Mouse (Mus musculus): ENCODE results near the gene Mllt3. TPM values are rescaled to one million over a fixed set of nuclear protein-coding genes. Genes with fewer than 3 reads are reported as not detected.
"Not testable (repeated sequence)": the region's sequence is repeated elsewhere in the genome, so short reads cannot be mapped to it uniquely, and the experiment has no call there.

Mllt3 gene
- polyA plus RNA-seq, 1 experiment from 2014 or later: 73.2 TPM

DNA sequence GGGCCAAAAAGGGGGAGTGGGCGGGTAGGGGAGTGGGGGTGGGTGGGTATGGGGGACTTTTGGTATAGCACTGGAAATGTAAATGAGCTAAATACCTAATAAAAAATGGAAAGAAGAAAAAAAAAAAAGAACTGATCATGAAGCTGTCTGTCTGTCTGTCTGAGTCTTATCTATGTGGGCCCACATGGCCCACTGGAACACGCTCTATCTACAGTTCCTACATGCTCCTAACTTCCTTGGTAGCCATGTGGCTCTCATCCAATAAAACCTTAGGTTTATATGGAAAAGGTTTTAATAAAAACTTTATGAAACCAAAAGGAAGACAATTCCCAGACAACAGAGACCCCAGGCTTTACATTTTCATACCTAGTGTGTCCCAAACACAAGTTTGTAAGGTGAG, 68.3 kb downstream of the Mllt3 start:
- H3K27me3 ChIP-seq (ENCODE audit: control insufficient read depth, insufficient read depth, low read length); H3K4me2 ChIP-seq (replicated peaks; ENCODE audit: low read depth, low read length); H3K4me1 ChIP-seq (replicated peaks; ENCODE audit: control insufficient read depth, insufficient read depth, low read length); ATAC-seq (ENCODE audit: low FRiP score); H3K9me3 ChIP-seq (ENCODE audit: control insufficient read depth, low read length); H3K4me3 ChIP-seq (ENCODE audit: low read depth, low read length); H3K27ac ChIP-seq (ENCODE audit: low read depth, low read length); H3K9ac ChIP-seq (ENCODE audit: low read depth, low read length); DNase-seq (ENCODE audit: low spot score); H3K36me3 ChIP-seq (ENCODE audit: control insufficient read depth, insufficient read depth, low read length): not testable (repeated sequence)
- 94% methylated on average over 1 of the region's 2 CpGs for WGBS

DNA sequence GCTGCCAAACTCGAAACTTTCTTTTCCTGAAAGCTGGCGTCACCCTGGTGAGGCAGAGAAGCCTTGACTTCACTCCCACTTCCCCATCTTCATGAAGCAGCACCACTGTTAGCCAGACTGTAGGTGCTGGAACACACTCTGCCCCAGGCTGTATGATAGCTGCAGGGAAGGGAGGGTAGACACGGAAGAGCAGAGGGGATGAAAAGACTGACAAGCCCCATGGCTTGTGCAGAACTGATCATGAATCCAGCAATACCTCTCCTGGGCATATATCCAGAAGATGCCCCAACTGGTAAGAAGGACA, 69.4 kb downstream of the Mllt3 start:
- Histone ChIP-seq H3K36me3 (ENCODE audit: control insufficient read depth, insufficient read depth, low read length) (no peaks in the 10 kb centered on the region), H3K4me1 (replicated peaks; ENCODE audit: control insufficient read depth, insufficient read depth, low read length) (no peaks in the 10 kb centered on the region), H3K4me3 (ENCODE audit: low read depth, low read length) (no peak overlapping the region), H3K9me3 (ENCODE audit: control insufficient read depth, low read length) (no peaks in the 10 kb centered on the region), H3K4me2 (replicated peaks; ENCODE audit: low read depth, low read length) (no peak overlapping the region), H3K27me3 (ENCODE audit: control insufficient read depth, insufficient read depth, low read length) (no peaks in the 10 kb centered on the region), H3K9ac (ENCODE audit: low read depth, low read length) (no peak overlapping the region), H3K27ac (ENCODE audit: low read depth, low read length) (no peak overlapping the region)
- 93% methylated on average over 3 of the region's 3 CpGs for WGBS
- DNase-seq (ENCODE audit: low spot score) (no peak), ATAC-seq (ENCODE audit: low FRiP score) (no peak)

- no peak for DNase-seq (ENCODE audit: low spot score)
- Histone ChIP-seq H3K36me3 (ENCODE audit: control insufficient read depth, insufficient read depth, low read length) (no peaks in the 10 kb centered on the region), H3K27me3 (ENCODE audit: control insufficient read depth, insufficient read depth, low read length) (no peaks in the 10 kb centered on the region), H3K4me1 (replicated peaks; ENCODE audit: control insufficient read depth, insufficient read depth, low read length) (no peaks in the 10 kb centered on the region), H3K4me2 (replicated peaks; ENCODE audit: low read depth, low read length) (no peak overlapping the region), H3K9me3 (ENCODE audit: control insufficient read depth, low read length) (no peaks in the 10 kb centered on the region), H3K27ac (ENCODE audit: low read depth, low read length) (no peak overlapping the region), H3K9ac (ENCODE audit: low read depth, low read length) (no peak overlapping the region), H3K4me3 (ENCODE audit: low read depth, low read length) (no peak overlapping the region)
- no peak for ATAC-seq (ENCODE audit: low FRiP score)
- WGBS: 90% methylated on average over 13 of the region's 13 CpGs
Observed at GRCm38 (mm10) chr4:87963055-87963772, 70.0 kb downstream of the Mllt3 start.

DNA sequence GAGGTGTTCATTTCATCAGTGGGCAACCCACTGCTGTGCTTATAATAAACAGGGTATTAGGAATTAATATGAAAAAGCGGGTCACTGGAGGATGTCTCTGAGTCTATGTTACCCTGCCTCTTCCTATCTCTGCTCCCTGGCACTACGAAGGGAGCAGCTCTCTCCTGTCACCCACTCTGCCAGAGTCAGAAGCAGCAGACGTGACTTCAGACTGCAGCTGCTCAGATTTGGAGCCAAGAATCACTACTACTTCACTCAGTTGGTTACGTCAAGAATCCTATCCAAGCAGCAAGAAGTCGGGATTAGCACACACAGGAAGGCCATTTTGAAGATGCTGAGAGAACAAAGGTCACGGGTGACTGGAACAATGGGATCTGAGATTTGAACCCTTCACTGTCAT, 71.3 kb downstream of the Mllt3 start:
- Histone ChIP-seq H3K9ac (ENCODE audit: low read depth, low read length) (no peak overlapping the region), H3K9me3 (ENCODE audit: control insufficient read depth, low read length) (no peaks in the 10 kb centered on the region), H3K4me3 (ENCODE audit: low read depth, low read length) (no peak overlapping the region), H3K27ac (ENCODE audit: low read depth, low read length) (no peak overlapping the region), H3K4me2 (replicated peaks; ENCODE audit: low read depth, low read length) (no peak overlapping the region), H3K27me3 (ENCODE audit: control insufficient read depth, insufficient read depth, low read length) (no peaks in the 10 kb centered on the region), H3K4me1 (replicated peaks; ENCODE audit: control insufficient read depth, insufficient read depth, low read length) (no peaks in the 10 kb centered on the region), H3K36me3 (ENCODE audit: control insufficient read depth, insufficient read depth, low read length) (no peaks in the 10 kb centered on the region)
- WGBS: 87% methylated on average over 6 of the region's 6 CpGs
- ATAC-seq (ENCODE audit: low FRiP score): no peak
- no peak for DNase-seq (ENCODE audit: low spot score)

GRCm38 (mm10) chr4:87957852-87958251, 75.3 kb downstream of the Mllt3 start:
- WGBS: 83% methylated on average over 3 of the region's 3 CpGs
- Histone ChIP-seq H3K9me3 (ENCODE audit: control insufficient read depth, low read length) (no peaks in the 10 kb centered on the region), H3K27me3 (ENCODE audit: control insufficient read depth, insufficient read depth, low read length) (no peaks in the 10 kb centered on the region), H3K27ac (ENCODE audit: low read depth, low read length) (no peak overlapping the region), H3K9ac (ENCODE audit: low read depth, low read length) (no peak overlapping the region), H3K4me3 (ENCODE audit: low read depth, low read length) (no peak overlapping the region), H3K4me2 (replicated peaks; ENCODE audit: low read depth, low read length) (no peak overlapping the region), H3K4me1 (replicated peaks; ENCODE audit: control insufficient read depth, insufficient read depth, low read length) (no peaks in the 10 kb centered on the region), H3K36me3 (ENCODE audit: control insufficient read depth, insufficient read depth, low read length) (no peaks in the 10 kb centered on the region)
- ATAC-seq (ENCODE audit: low FRiP score): no peak
- no peak for DNase-seq (ENCODE audit: low spot score)

DNA sequence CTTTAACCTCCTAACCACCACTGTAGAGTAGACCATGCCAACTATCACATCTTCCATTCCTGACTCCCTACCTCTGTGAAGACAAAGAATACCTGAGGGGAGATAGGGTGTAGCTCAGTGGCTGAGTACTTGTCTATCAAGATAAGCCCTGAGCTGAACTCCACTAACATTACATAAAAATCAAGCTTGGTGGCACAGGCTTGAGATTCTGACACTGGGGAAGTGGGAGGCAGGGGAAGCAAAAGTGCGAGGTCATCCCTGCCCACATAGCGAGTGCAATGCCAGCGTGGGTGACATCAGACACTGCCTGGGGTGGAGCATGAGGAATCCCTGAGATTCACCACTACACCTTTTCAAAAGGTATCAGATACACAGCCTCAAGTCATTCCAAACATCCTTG, 76.0 kb downstream of the Mllt3 start:
- DNase-seq (ENCODE audit: low spot score) (no peak), ATAC-seq (ENCODE audit: low FRiP score) (no peak)
- Histone ChIP-seq H3K4me1 (replicated peaks; ENCODE audit: control insufficient read depth, insufficient read depth, low read length) (no peaks in the 10 kb centered on the region), H3K9ac (ENCODE audit: low read depth, low read length) (no peak overlapping the region), H3K4me3 (ENCODE audit: low read depth, low read length) (no peak overlapping the region), H3K27me3 (ENCODE audit: control insufficient read depth, insufficient read depth, low read length) (no peaks in the 10 kb centered on the region), H3K27ac (ENCODE audit: low read depth, low read length) (no peak overlapping the region), H3K9me3 (ENCODE audit: control insufficient read depth, low read length) (no peaks in the 10 kb centered on the region), H3K36me3 (ENCODE audit: control insufficient read depth, insufficient read depth, low read length) (no peaks in the 10 kb centered on the region), H3K4me2 (replicated peaks; ENCODE audit: low read depth, low read length) (no peak overlapping the region)
- WGBS: 93% methylated on average over 3 of the region's 3 CpGs

DNA sequence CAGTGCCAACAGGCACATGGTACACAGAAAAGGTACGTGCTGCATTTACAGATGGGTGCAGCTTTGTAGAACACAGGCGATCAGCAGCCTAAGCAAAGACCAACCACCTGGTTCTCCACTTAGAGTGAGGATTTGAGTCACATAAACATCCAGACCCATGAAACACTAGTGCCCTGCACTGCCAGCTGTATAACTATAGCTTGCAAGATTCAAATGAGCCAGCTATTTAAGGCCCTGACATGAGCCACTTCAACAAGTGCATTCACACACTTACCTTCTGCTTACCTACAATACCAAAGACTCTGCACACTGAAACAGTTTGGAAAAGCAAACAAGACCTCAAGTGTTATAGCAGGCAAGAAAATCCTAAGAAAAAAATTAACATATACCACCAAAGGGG, 78.0 kb downstream of the Mllt3 start:
- Histone ChIP-seq H3K27ac (ENCODE audit: low read depth, low read length) (no peak overlapping the region), H3K9me3 (ENCODE audit: control insufficient read depth, low read length) (no peaks in the 10 kb centered on the region), H3K9ac (ENCODE audit: low read depth, low read length) (no peak overlapping the region), H3K4me3 (ENCODE audit: low read depth, low read length) (no peak overlapping the region), H3K4me1 (replicated peaks; ENCODE audit: control insufficient read depth, insufficient read depth, low read length) (no peaks in the 10 kb centered on the region), H3K27me3 (ENCODE audit: control insufficient read depth, insufficient read depth, low read length) (no peaks in the 10 kb centered on the region), H3K4me2 (replicated peaks; ENCODE audit: low read depth, low read length) (no peak overlapping the region), H3K36me3 (ENCODE audit: control insufficient read depth, insufficient read depth, low read length) (no peaks in the 10 kb centered on the region)
- 97% methylated on average over 2 of the region's 2 CpGs for WGBS
- DNase-seq (ENCODE audit: low spot score) (no peak), ATAC-seq (ENCODE audit: low FRiP score) (no peak)

DNA sequence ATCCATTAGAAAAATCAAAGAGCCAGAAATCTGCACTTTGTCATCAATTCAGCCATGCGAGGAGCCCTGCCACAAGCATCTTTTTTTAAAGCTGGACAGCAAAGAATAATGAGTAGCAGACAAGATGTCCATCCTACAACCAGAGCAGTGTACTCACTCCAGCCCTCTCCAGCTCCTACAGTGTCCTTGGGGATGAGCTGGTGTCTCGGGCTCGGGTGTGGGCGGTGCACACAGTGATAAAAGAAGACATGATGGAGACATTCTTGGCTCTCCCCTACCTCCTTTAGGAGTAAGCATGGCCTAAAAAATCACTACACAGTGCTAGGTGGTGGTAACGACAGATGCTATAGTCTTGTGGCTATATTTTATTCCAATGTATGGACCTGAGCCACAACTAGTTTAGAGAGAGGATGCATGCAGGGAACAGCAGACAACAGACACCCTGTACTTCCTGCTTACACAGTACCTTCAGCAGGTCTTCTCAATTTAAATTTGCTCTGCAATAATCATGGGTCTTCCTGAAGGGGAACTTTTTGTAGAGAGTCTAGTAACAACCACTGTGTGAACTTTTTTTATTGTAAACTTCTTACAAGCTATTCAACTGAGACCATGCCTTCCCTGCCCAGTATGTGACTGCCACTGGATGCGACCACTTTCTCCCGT, 78.6 kb downstream of the Mllt3 start:
- ATAC-seq (ENCODE audit: low FRiP score) (no peak), DNase-seq (ENCODE audit: low spot score) (no peak)
- no peak overlapping the region for H3K9ac ChIP-seq (ENCODE audit: low read depth, low read length)
- H3K27me3 ChIP-seq (ENCODE audit: control insufficient read depth, insufficient read depth, low read length): no peaks in the 10 kb centered on the region
- no peak overlapping the region for H3K27ac ChIP-seq (ENCODE audit: low read depth, low read length)
- no peaks in the 10 kb centered on the region for H3K4me1 ChIP-seq (replicated peaks; ENCODE audit: control insufficient read depth, insufficient read depth, low read length)
- H3K4me3 ChIP-seq (ENCODE audit: low read depth, low read length): no peak overlapping the region
- H3K9me3 ChIP-seq (ENCODE audit: control insufficient read depth, low read length): no peaks in the 10 kb centered on the region
- no peak overlapping the region for H3K4me2 ChIP-seq (replicated peaks; ENCODE audit: low read depth, low read length)
- H3K36me3 ChIP-seq (ENCODE audit: control insufficient read depth, insufficient read depth, low read length): no peaks in the 10 kb centered on the region
- 82% methylated on average over 7 of the region's 7 CpGs for WGBS

- no peak overlapping the region for H3K4me2 ChIP-seq (replicated peaks; ENCODE audit: low read depth, low read length)
- no peaks in the 10 kb centered on the region for H3K27me3 ChIP-seq (ENCODE audit: control insufficient read depth, insufficient read depth, low read length)
- H3K9me3 ChIP-seq (ENCODE audit: control insufficient read depth, low read length): no peaks in the 10 kb centered on the region
- no peaks in the 10 kb centered on the region for H3K36me3 ChIP-seq (ENCODE audit: control insufficient read depth, insufficient read depth, low read length)
- DNase-seq (ENCODE audit: low spot score) (no peak), ATAC-seq (ENCODE audit: low FRiP score) (no peak)
- no peak overlapping the region for H3K9ac ChIP-seq (ENCODE audit: low read depth, low read length)
- no peak overlapping the region for H3K27ac ChIP-seq (ENCODE audit: low read depth, low read length)
- no peak overlapping the region for H3K4me3 ChIP-seq (ENCODE audit: low read depth, low read length)
- WGBS: 78% methylated on average over 4 of the region's 4 CpGs
- H3K4me1 ChIP-seq (replicated peaks; ENCODE audit: control insufficient read depth, insufficient read depth, low read length): no peaks in the 10 kb centered on the region
Observed at GRCm38 (mm10) chr4:87953736-87954135, 79.4 kb downstream of the Mllt3 start.

Data from hindbrain, embryonic 11.5 days (tissue).